In genomic region chr6:87531456-87532015, GRCm38 (mm10) we compare ENCODE assay signal across 21 mouse cellular contexts. TPM values are rescaled to one million over a fixed set of nuclear protein-coding genes. Genes with fewer than 3 reads are reported as not detected.
DNase-seq lines count a peak whose midpoint lies in the region; ATAC-seq and TF ChIP-seq lines count a peak whose summit lies in the region.
"Had no signal": no experiment of that assay in that cellular context is flagged by ENCODE, and none has a peak within 500 bp of the region (broad histone marks: within the 10 kb centered on the region; RNA-seq: fewer than 3 reads in every experiment).

No protein-coding gene starts in this region.

- H3K9me3 ChIP-seq in megakaryocyte, embryonic 14.5 days, result no peaks in the 10 kb centered on the region
- H3K9me3 ChIP-seq in MEL (replicated peaks; ENCODE audit: insufficient read depth, low read length), result no peaks in the 10 kb centered on the region
- H3K9me3 ChIP-seq in liver, embryonic 11.5 days (ENCODE audit: control insufficient read depth, low read length), result no peaks in the 10 kb centered on the region
- H3K9me3 ChIP-seq: heart, embryonic 13.5 days; hindbrain, embryonic 10.5 days; lung, embryonic 15.5 days had no signal

- TF ChIP-seq CTCF in MEL (IDR thresholded peaks at IDR 0.05 in 2 of 3, conservative IDR thresholded peaks at IDR 0.05 in 1 of 3; ENCODE audit: control insufficient read depth in 1 of 3, insufficient read depth in 1 of 3, low read depth in 2 of 3, low read length in 3 of 3, poor library complexity in 1 of 3, severe bottlenecking in 1 of 3), result no peak
- no peak for TF ChIP-seq CTCF in lung, adult 2 months (IDR thresholded peaks at IDR 0.05; ENCODE audit: insufficient read depth, low read length)

- no peak for ATAC-seq in megakaryocyte, adult 5-6 weeks (ENCODE audit: poor library complexity, severe bottlenecking)
- ATAC-seq in liver, embryonic 11.5 days (replicated peaks; ENCODE audit: low FRiP score), result no peak
- ATAC-seq: forebrain, postnatal 0 days; intestine, embryonic 16.5 days had no signal

- TF ChIP-seq POLR2A in MEL (IDR thresholded peaks at IDR 0.05; ENCODE audit: control insufficient read depth in 1 of 2, insufficient read depth in 1 of 2, low read depth in 1 of 2, low read length in 2 of 2, poor library complexity in 1 of 2), result no peak
- no peak for TF ChIP-seq POLR2A in lung, adult 2 months (IDR thresholded peaks at IDR 0.05; ENCODE audit: borderline replicate concordance, extremely low read depth, low read depth, low read length)

- no peak for DNase-seq in MEL (ENCODE audit: low read depth, low spot score)
- peak; percentile 11 for DNase-seq in liver, embryonic 11.5 days (ENCODE audit: low spot score)
- DNase-seq in naive thymus-derived CD4-positive, alpha-beta T cell, adult 2 months (ENCODE audit: low read depth), result peak; percentile 68
- no peak for DNase-seq in lung, adult 2 months
- DNase-seq in adrenal gland, postnatal 4 days (ENCODE audit: low spot score in 2 of 2), result no peak
- DNase-seq in frontal cortex, adult 2 months (ENCODE audit: extremely low spot score in 1 of 2, low spot score in 1 of 2), result no peak
- DNase-seq: adrenal gland, postnatal 25 days; cerebellum, postnatal 14 days; forebrain, postnatal 0 days; gastrocnemius, postnatal 25 days; kidney, postnatal 14 days; layer of hippocampus, adult 9-11 months; retina, postnatal 1 day; thymus, postnatal 25 days had no signal

- no peak for TF ChIP-seq RAD21 in MEL (IDR thresholded peaks at IDR 0.05; ENCODE audit: low read depth, low read length)

- H3K4me1 ChIP-seq in megakaryocyte, embryonic 14.5 days, result peaks cover 87% of the 10 kb centered on the region
- H3K4me1 ChIP-seq in MEL (ENCODE audit: control insufficient read depth in 1 of 2, insufficient read depth in 2 of 2, low read length in 2 of 2), result peaks cover 11 to 22% of the 10 kb centered on the region in 2 experiments
- peaks cover 24% of the 10 kb centered on the region for H3K4me1 ChIP-seq in liver, embryonic 11.5 days (replicated peaks; ENCODE audit: control insufficient read depth, insufficient read depth, low read length)
- peaks cover 2% of the 10 kb centered on the region; the same call in 1 of the 2 replicates for H3K4me1 ChIP-seq in lung, adult 2 months (ENCODE audit: control insufficient read depth, insufficient read depth, low read length)
- H3K4me1 ChIP-seq: hindbrain, embryonic 10.5 days had no signal

- no peak for TF ChIP-seq EP300 in MEL (IDR thresholded peaks at IDR 0.05; ENCODE audit: low read depth in 1 of 2, low read length in 2 of 2)

- H3K9ac ChIP-seq in MEL (ENCODE audit: control insufficient read depth, low read depth, low read length, poor library complexity, severe bottlenecking), result peak overlapping the region; percentile 54
- H3K9ac ChIP-seq in liver, embryonic 11.5 days (ENCODE audit: low read depth, low read length), result no peak overlapping the region
- H3K9ac ChIP-seq: forebrain, postnatal 0 days; heart, embryonic 13.5 days; lung, embryonic 15.5 days had no signal

- H3K4me2 ChIP-seq in liver, embryonic 11.5 days, result no peak overlapping the region
- H3K4me2 ChIP-seq: heart, embryonic 13.5 days; lung, embryonic 15.5 days had no signal

- H3K27ac ChIP-seq in MEL (ENCODE audit: control insufficient read depth, low read depth, low read length), result peak overlapping the region; percentile 15; the same call in 1 of the 2 replicates
- H3K27ac ChIP-seq in liver, embryonic 11.5 days (ENCODE audit: low read depth, low read length), result no peak overlapping the region
- H3K27ac ChIP-seq: heart, embryonic 13.5 days; hindbrain, embryonic 10.5 days; lung, embryonic 15.5 days; stomach, postnatal 0 days had no signal

- peak overlapping the region; percentile 88 for H3K4me3 ChIP-seq in megakaryocyte, embryonic 14.5 days (replicated peaks)
- H3K4me3 ChIP-seq in MEL (ENCODE audit: control insufficient read depth in 1 of 2, insufficient read depth in 1 of 2, low read depth in 2 of 2, low read length in 2 of 2), result peak overlapping the region; percentile 33 to 73
- no peak overlapping the region for H3K4me3 ChIP-seq in liver, embryonic 11.5 days (ENCODE audit: low read depth, low read length)
- no peak overlapping the region for H3K4me3 ChIP-seq in lung, adult 2 months (replicated peaks; ENCODE audit: extremely low read depth, low read depth, low read length)
- H3K4me3 ChIP-seq: heart, embryonic 13.5 days; hindbrain, embryonic 10.5 days; lung, embryonic 15.5 days had no signal

- no peaks in the 10 kb centered on the region; the same call in 1 of the 2 replicates for H3K79me2 ChIP-seq in MEL (ENCODE audit: control insufficient read depth, insufficient read depth, low read length, poor library complexity)

- 78% methylated on average over 2 of the region's 2 CpGs for WGBS in liver, embryonic 11.5 days
- WGBS in lung, adult 2 months, result 79% methylated on average over 2 of the region's 2 CpGs

- peaks cover 4% of the 10 kb centered on the region for H3K27me3 ChIP-seq in megakaryocyte, embryonic 14.5 days (replicated peaks)
- no peaks in the 10 kb centered on the region for H3K27me3 ChIP-seq in MEL (ENCODE audit: control insufficient read depth in 1 of 2, insufficient read depth in 2 of 2, low read length in 2 of 2)
- peaks cover 3% of the 10 kb centered on the region; the same call in 1 of the 2 replicates for H3K27me3 ChIP-seq in liver, embryonic 11.5 days (replicated peaks; ENCODE audit: control insufficient read depth, insufficient read depth, low read length)
- H3K27me3 ChIP-seq: lung, embryonic 15.5 days had no signal

- H3K36me3 ChIP-seq in megakaryocyte, embryonic 14.5 days (replicated peaks; ENCODE audit: low read length), result peaks cover 3% of the 10 kb centered on the region
- H3K36me3 ChIP-seq in MEL (ENCODE audit: control insufficient read depth in 1 of 2, insufficient read depth in 2 of 2, low read length in 2 of 2), result peaks cover 0 to 27% of the 10 kb centered on the region in 2 experiments; a peak in 2 of 4 replicates
- H3K36me3 ChIP-seq in liver, embryonic 11.5 days (ENCODE audit: control insufficient read depth, insufficient read depth, low read length), result no peaks in the 10 kb centered on the region
- H3K36me3 ChIP-seq: heart, embryonic 13.5 days; hindbrain, embryonic 10.5 days; lung, embryonic 15.5 days had no signal

TF ChIP-seq in MEL, 35 proteins besides CTCF, POLR2A, EP300 and RAD21:
- TF ChIP-seq ZNF384 (IDR thresholded peaks at IDR 0.05; ENCODE audit: low read depth, low read length), result no peak
- TF ChIP-seq GATA1 (IDR thresholded peaks at IDR 0.05; ENCODE audit: low read depth, low read length), result peak; percentile 12; the same call in 1 of the 2 replicates
- no peak for TF ChIP-seq NELFE (IDR thresholded peaks at IDR 0.05; ENCODE audit: low read depth, low read length)

RNA-seq across cellular contexts. Expression of gene Arhgap25, which starts 1.5 kb away (rescaled TPM):
- polyA plus RNA-seq in megakaryocyte, embryonic 14.5 days (2012; ENCODE audit: insufficient read depth, low replicate concordance), result 8.3 TPM in 1 of 2 replicates, not detected in the other
- total RNA-seq in megakaryocyte, adult 5-6 weeks (2015), result 27.9 and 35.5 TPM in 2 replicates
- total RNA-seq in megakaryocyte, adult 5-6 weeks (2017), result 74.4 TPM in 2 replicates
- 3.4 and 3.5 TPM in 2 replicates for total RNA-seq in MEL (2012; rRNA removed)
- 1 to 10 TPM in 1 of 2 experiments, not detected in 1; 5.2 TPM for polyA plus RNA-seq in MEL (2012; ENCODE audit: insufficient read depth in 1 of 2, insufficient read length in 2 of 2, low read depth in 1 of 2, low replicate concordance in 2 of 2, missing spikeins in 1 of 2)
- 6.9 and 7.9 TPM in 2 replicates for polyA plus RNA-seq in liver, embryonic 11.5 days (2014; fragmentation: Nextera tagmentation; extraction: Ambion mirVana)
- polyA plus RNA-seq in lung, adult 2 months (2012; rRNA removed), result 4.5 and 6.6 TPM in 2 replicates
- 1 to 10 TPM; 5.8 to 6.1 TPM for total RNA-seq in adrenal gland, postnatal 4 days (2021)
- 3.4 and 3.5 TPM in 2 replicates for polyA plus RNA-seq in frontal cortex, adult 2 months (2012; rRNA removed)

RNA-seq across cellular contexts. Expression of gene Prokr1, which starts 59.0 kb away (rescaled TPM):
- 0.51 and 1.1 TPM in 2 replicates for polyA plus RNA-seq in megakaryocyte, embryonic 14.5 days (2012; ENCODE audit: insufficient read depth, low replicate concordance)
- total RNA-seq in megakaryocyte, adult 5-6 weeks (2015), result 0.11 and 0.29 TPM in 2 replicates
- total RNA-seq in megakaryocyte, adult 5-6 weeks (2017), result 0.08 and 0.26 TPM in 2 replicates
- total RNA-seq in MEL (2012; rRNA removed), result 1.3 and 1.4 TPM in 2 replicates
- 1 to 10 TPM in 1 of 2 experiments, not detected in 1; 1.4 TPM for polyA plus RNA-seq in MEL (2012; ENCODE audit: insufficient read depth in 1 of 2, insufficient read length in 2 of 2, low read depth in 1 of 2, low replicate concordance in 2 of 2, missing spikeins in 1 of 2)
- 1.8 and 3.2 TPM in 2 replicates for polyA plus RNA-seq in liver, embryonic 11.5 days (2014; fragmentation: Nextera tagmentation; extraction: Ambion mirVana)
- polyA plus RNA-seq in lung, adult 2 months (2012; rRNA removed), result 0.41 and 0.83 TPM in 2 replicates
- total RNA-seq in adrenal gland, postnatal 4 days (2021), result 1 to 10 TPM; 1.7 to 1.9 TPM
- polyA plus RNA-seq in frontal cortex, adult 2 months (2012; rRNA removed), result 0.06 and 0.10 TPM in 2 replicates

Comparison
In these comparisons a context has a peak if more than half of its experiments do, and no peak if none do; other contexts are left out.
1. H3K4me3 ChIP-seq: peak in megakaryocyte, embryonic 14.5 days (single experiment) and MEL (2 of 2); none in liver, embryonic 11.5 days (single experiment) and lung, adult 2 months (single experiment).
2. DNase-seq: peak in liver, embryonic 11.5 days (single experiment) and naive thymus-derived CD4-positive, alpha-beta T cell, adult 2 months (single experiment); none in MEL (single experiment), lung, adult 2 months (single experiment), adrenal gland, postnatal 4 days (0 of 2) and frontal cortex, adult 2 months (0 of 2).